Mouse (Mus musculus) testis, adult 2 months (tissue): ENCODE results near the gene Tbx3.

Experiments used
- CTCF ChIP-seq: fragments of 200-500 bp; IDR thresholded peaks from 2 replicates; pipeline ENCODE4 v1.5.1; 2012; ENCODE audit warnings: low read depth, mild to moderate bottlenecking, inconsistent platforms, low read length, moderate library complexity; ENCODE audit not compliant: control insufficient read depth, insufficient read depth, insufficient replicate concordance
- POLR2A ChIP-seq: fragments of 200-500 bp; IDR thresholded peaks from 2 replicates; pipeline ENCODE4 v1.6.1; 2012; ENCODE audit warnings: low read depth, mild to moderate bottlenecking, inconsistent platforms, low read length, moderate library complexity; ENCODE audit not compliant: control insufficient read depth

- TF ChIP-seq POLR2A (no peak), CTCF (no peak)
Measured at GRCm38 (mm10) chr5:119711626-119712025, 41.2 kb downstream of the Tbx3 start.
